Mouse (Mus musculus): ENCODE measurements around the gene Tbl1xr1. TPM values are rescaled to one million over a fixed set of nuclear protein-coding genes. Genes with fewer than 3 reads are reported as not detected.

Tbl1xr1 gene
- total RNA-seq, 2 experiments from 2014 or later = 51.8 to 67.5 TPM

DNA sequence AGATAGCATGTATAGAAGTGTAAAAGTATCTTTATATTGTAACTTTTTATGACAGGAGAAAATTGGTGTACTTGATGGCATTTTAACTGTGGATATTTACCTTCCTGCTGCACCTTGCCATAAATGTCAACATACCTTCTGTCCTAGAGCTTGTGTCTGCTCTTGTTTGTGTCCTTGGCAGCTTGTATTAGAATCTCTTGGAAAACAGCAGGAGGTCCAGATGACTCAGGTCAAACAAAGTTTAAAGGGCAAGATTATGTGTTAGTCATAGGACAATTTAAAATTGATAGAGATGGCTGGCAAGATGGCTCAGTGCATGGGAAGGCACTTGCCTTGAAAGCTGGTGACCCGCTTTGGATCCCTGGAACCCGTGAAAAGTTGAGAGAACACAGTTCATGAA is 104.6 kb downstream of the Tbl1xr1 start:
- no peak for ATAC-seq (replicated peaks; ENCODE audit: low FRiP score, low TSS enrichment, poor library complexity, severe bottlenecking)

GRCm38 (mm10) chr3:22185265-22185664 is 108.8 kb downstream of the Tbl1xr1 start:
- ATAC-seq (replicated peaks; ENCODE audit: low FRiP score, low TSS enrichment, poor library complexity, severe bottlenecking) = no peak

DNA sequence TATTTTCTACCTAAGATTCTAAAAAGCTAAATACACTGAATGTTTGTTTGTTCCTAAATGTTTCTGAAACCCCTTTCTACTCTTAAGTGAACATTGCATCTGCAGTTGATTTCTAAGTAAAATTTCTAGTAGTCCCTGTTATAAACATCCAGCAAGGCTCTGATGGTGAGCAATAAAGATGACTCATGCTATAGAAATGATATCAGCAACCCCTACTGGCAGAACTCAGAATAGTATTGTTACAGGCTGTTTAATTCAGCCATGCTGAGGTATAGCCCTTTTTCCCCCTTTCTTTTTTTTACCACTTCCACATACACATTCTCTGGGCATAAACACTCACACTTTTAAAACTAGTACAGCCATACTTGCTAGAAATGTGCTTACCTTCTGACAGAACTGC is 114.0 kb downstream of the Tbl1xr1 start:
- ATAC-seq (replicated peaks; ENCODE audit: low FRiP score, low TSS enrichment, poor library complexity, severe bottlenecking) = peak; percentile 88

GRCm38 (mm10) chr3:22192931-22193330 is 116.5 kb downstream of the Tbl1xr1 start:
- ATAC-seq (replicated peaks; ENCODE audit: low FRiP score, low TSS enrichment, poor library complexity, severe bottlenecking) = no peak

DNA sequence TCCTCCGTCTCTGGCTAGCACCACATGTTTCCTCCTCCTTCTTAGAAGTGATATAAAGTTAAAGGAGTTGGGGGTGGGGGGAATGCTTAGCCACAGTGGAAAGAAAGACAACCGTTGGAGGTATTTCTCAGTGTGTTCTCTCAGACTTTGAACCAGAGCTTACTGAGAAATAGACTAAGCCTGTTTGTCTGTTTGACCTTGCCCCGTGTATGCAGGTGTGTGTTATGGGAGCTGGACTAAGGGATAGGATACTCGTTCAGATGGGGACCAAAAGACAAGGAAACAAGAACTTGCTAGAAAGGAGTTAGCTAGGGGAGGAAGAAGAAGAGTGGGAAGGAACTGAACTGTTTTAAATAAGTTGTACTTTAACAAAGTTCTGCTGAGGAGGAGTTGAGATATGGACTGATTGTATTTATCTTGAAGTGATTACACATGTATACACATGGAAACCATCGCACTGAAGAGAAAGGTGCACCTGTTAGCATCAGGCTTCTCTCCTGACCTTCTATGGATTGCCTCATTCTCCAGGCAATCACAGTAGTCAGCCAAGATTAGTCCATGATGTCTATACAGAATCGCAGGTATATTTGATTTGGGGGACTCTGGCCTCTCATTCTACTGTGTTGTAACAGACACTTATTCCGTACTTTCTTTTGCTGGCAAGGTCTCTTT is 117.9 kb downstream of the Tbl1xr1 start:
- no peak for ATAC-seq (replicated peaks; ENCODE audit: low FRiP score, low TSS enrichment, poor library complexity, severe bottlenecking)

DNA sequence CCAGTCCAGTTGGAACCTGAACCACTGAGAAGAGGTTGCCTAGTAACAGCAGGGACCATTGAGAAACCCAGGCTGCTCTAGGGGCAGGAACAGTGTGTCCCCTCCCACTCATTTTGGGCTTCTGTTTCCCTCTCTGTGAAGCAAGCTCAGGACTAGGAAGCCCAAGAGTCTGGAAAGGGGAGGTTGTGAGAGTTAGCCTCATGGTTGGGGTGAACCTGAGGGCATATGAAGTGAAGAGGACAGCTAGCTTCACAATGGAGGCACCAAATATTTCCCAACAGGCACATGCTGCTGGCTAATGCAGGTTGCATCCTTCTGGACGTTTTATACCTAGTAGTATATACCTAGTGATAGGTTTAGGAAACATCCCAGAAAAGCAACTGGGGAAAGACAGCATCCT is 122.3 kb downstream of the Tbl1xr1 start:
- no peak for ATAC-seq (replicated peaks; ENCODE audit: low FRiP score, low TSS enrichment, poor library complexity, severe bottlenecking)

GRCm38 (mm10) chr3:22204186-22204585 is 127.7 kb downstream of the Tbl1xr1 start:
- no peak for ATAC-seq (replicated peaks; ENCODE audit: low FRiP score, low TSS enrichment, poor library complexity, severe bottlenecking)

GRCm38 (mm10) chr3:22221557-22221956 is 145.1 kb downstream of the Tbl1xr1 start:
- no peak for ATAC-seq (replicated peaks; ENCODE audit: low FRiP score, low TSS enrichment, poor library complexity, severe bottlenecking)

- ATAC-seq (replicated peaks; ENCODE audit: low FRiP score, low TSS enrichment, poor library complexity, severe bottlenecking) = no peak
These were observed 145.9 kb downstream of the Tbl1xr1 start for GRCm38 (mm10) chr3:22222351-22222750.

GRCm38 (mm10) chr3:22223023-22223422 is 146.6 kb downstream of the Tbl1xr1 start:
- no peak for ATAC-seq (replicated peaks; ENCODE audit: low FRiP score, low TSS enrichment, poor library complexity, severe bottlenecking)

- ATAC-seq (replicated peaks; ENCODE audit: low FRiP score, low TSS enrichment, poor library complexity, severe bottlenecking) = peak; percentile 93
These were observed 151.6 kb downstream of the Tbl1xr1 start for GRCm38 (mm10) chr3:22228052-22228451.

DNA sequence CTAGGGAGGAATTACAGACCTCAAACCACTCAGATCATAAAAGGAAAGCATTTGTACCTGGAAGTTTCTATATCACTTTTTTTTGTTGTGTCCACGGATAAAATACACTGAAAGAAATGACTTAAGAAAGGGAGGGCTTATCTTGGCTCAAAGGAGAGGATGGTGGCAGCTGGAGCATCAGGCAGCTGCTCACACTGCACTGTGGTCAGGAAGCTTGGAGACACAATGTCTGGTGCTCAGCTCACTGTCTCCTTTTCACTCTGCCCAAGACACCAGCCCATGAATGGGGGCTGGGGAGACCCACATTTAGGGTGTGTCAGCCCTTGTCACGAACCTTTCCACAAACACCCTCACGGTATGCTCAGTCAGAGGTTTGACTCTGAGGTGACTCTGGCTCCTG is 154.2 kb downstream of the Tbl1xr1 start:
- ATAC-seq (replicated peaks; ENCODE audit: low FRiP score, low TSS enrichment, poor library complexity, severe bottlenecking) = no peak

GRCm38 (mm10) chr3:22238106-22238900 is 161.9 kb downstream of the Tbl1xr1 start:
- no peak for ATAC-seq (replicated peaks; ENCODE audit: low FRiP score, low TSS enrichment, poor library complexity, severe bottlenecking)

Data from megakaryocyte-erythroid progenitor cell, adult 5-6 weeks (primary cell).